Mouse (Mus musculus) liver, embryonic 14.5 days (tissue): ENCODE measurements at regions not wholly inside any gene's neighbourhood (a gene's known extent, or its start where the extent isn't known, plus 50 kb on each side); places are given as distances from the start of the nearest gene placed in this dataset.

Experiments used
- ATAC-seq: fragments of 200-750 bp; cut with Nextera tagmentation; 2 replicates; pipeline ENCODE4 v1.8.0; 2017; ENCODE audit warnings: moderate number of reproducible peaks, mild to moderate bottlenecking, moderate library complexity; ENCODE audit not compliant: insufficient read depth
- DNase-seq, 3 experiments: peaks; one replicate each; pipeline ENCODE4 v3.0.0-alpha.2; 2012 to 2013; ENCODE audit warnings: low read depth in 3 of 3, low spot score in 3 of 3
- H3K27ac ChIP-seq: fragments of 300-500 bp; sonication (generic); 2 replicates; pipeline ENCODE4 v1.5.1; 2014; ENCODE audit warnings: moderate library complexity, mild to moderate bottlenecking, control low read depth, inconsistent platforms
- H3K27me3 ChIP-seq: fragments of 300-500 bp; sonication (generic); 2 replicates; pipeline ENCODE4 v1.6.1; 2014; ENCODE audit warnings: mild to moderate bottlenecking, low read length, moderate library complexity; ENCODE audit not compliant: control insufficient read depth, insufficient read depth
- H3K36me3 ChIP-seq: fragments of 300-500 bp; sonication (generic); replicated peaks from 2 replicates; pipeline ENCODE4 v1.6.1; 2014; ENCODE audit warnings: low read depth; ENCODE audit not compliant: control insufficient read depth, insufficient read depth
- H3K4me1 ChIP-seq, 2 experiments: fragments of 200-500 bp in 1 of 2; fragments of 300-500 bp in 1 of 2; sonication (generic) in 1 of 2; replicated peaks; 2 replicates each; pipeline ENCODE4 v1.6.1; 2012 to 2014; ENCODE audit warnings: antibody characterized with exemption in 1 of 2, inconsistent platforms in 1 of 2, low read length in 1 of 2; ENCODE audit not compliant: control insufficient read depth in 2 of 2, insufficient read depth in 2 of 2
- H3K4me2 ChIP-seq: fragments of 300-500 bp; sonication (generic); 2 replicates; pipeline ENCODE4 v1.6.1; 2014; ENCODE audit warnings: low read depth, mild to moderate bottlenecking, control low read depth, moderate library complexity
- H3K4me3 ChIP-seq, 2 experiments: fragments of 200-500 bp in 1 of 2; fragments of 300-500 bp in 1 of 2; sonication (generic) in 1 of 2; 2 replicates each; pipeline ENCODE4 v1.5.1; 2012 to 2014; ENCODE audit warnings: low read depth in 2 of 2, low read length in 2 of 2, mild to moderate bottlenecking in 2 of 2, control low read depth in 1 of 2, inconsistent platforms in 1 of 2, moderate library complexity in 1 of 2; ENCODE audit not compliant: insufficient read depth in 1 of 2
- H3K9ac ChIP-seq: fragments of 300-500 bp; sonication (generic); replicated peaks from 2 replicates; pipeline ENCODE4 v1.6.1; 2014; ENCODE audit warnings: mild to moderate bottlenecking, control low read depth, moderate library complexity
- H3K9me3 ChIP-seq: fragments of 300-500 bp; sonication (generic); 2 replicates; pipeline ENCODE4 v1.6.1; 2016; ENCODE audit warnings: low read length, mixed read lengths; ENCODE audit not compliant: control insufficient read depth
- CTCF ChIP-seq: IDR thresholded peaks from 2 replicates; pipeline ENCODE4 v1.5.1; 2016; ENCODE audit warnings: antibody characterized with exemption, low read depth, control low read depth
- EP300 ChIP-seq: IDR thresholded peaks from 2 replicates; pipeline ENCODE4 v1.6.1; 2016; ENCODE audit warnings: antibody characterized with exemption, low read depth
- WGBS: fragments of 180-500 bp; shearing (Covaris S2); extraction: QIAGEN DNeasy Blood & Tissue Kit; methylation state at CpG from one replicate; pipeline ENCODE4 v1.1.7; 2014; ENCODE audit not compliant: insufficient replicate concordance; 5-methylcytosine and 5-hydroxymethylcytosine counted together

DNA sequence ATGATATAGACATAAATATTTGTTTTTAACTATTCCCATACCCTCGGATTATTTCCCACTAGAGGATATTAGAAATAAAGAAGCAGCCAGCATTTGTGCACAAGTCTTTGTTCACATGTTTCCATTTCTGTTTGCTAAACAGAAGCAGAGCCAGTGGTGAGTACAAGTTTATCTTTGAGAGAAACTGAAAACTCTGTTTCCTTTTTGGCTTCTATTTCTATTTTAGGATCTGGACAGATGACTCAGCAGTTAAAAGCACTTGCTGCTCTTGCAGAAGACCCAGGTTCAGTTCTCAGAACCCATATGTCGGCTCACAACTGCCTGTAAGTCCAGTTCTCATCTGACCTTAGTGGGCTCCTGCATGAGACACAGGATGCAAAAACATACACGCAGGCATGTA is 141.0 kb downstream of the Tmem17 start:
- Histone ChIP-seq H3K4me3 (no peak overlapping the region), H3K27me3 (no peaks in the 10 kb centered on the region), H3K9ac (no peak overlapping the region), H3K36me3 (no peaks in the 10 kb centered on the region), H3K9me3 (no peaks in the 10 kb centered on the region), H3K27ac (no peak overlapping the region), H3K4me2 (no peak overlapping the region), H3K4me1 (peaks cover 0 to 4% of the 10 kb centered on the region in 2 experiments; a peak in 2 of 4 replicates)
- WGBS, result 21% methylated on average over 3 of the region's 3 CpGs
- DNase-seq (no peak), ATAC-seq (no peak)
- TF ChIP-seq CTCF, result no peak
- TF ChIP-seq EP300, result no peak

DNA sequence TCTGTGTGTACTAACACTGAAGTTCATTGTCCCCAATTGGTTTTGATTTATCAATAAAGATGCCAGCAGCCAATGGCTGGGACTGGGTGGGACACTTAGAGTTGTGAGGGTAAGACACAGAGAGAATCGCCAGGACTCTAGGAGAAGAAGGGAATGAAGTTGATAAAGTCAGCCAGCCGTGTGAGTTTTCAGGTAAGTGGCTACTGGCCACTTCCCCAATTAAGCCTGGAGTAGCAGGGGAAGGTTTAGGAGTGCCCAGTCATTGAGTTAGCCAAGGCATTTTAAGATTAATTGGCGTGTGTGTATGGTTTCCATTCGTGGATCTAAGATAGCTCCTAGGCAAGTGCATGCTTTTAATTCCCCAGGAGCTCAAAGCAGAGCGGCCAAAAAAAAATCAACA is 141.5 kb downstream of the Tmem17 start:
- no peak for TF ChIP-seq CTCF
- no peak for TF ChIP-seq EP300
- Histone ChIP-seq H3K27me3 (no peaks in the 10 kb centered on the region), H3K4me3 (no peak overlapping the region), H3K9ac (no peak overlapping the region), H3K27ac (no peak overlapping the region), H3K9me3 (no peaks in the 10 kb centered on the region), H3K36me3 (no peaks in the 10 kb centered on the region), H3K4me1 (peaks cover 0 to 4% of the 10 kb centered on the region in 2 experiments; a peak in 2 of 4 replicates), H3K4me2 (no peak overlapping the region)
- WGBS, result 30% methylated on average over 5 of the region's 5 CpGs
- no peak for DNase-seq
- no peak for ATAC-seq

GRCm38 (mm10) chr11:22657635-22658034 is 145.7 kb downstream of the Tmem17 start:
- ATAC-seq, result no peak
- Histone ChIP-seq H3K9ac (no peak overlapping the region), H3K4me1 (peaks cover 0 to 3% of the 10 kb centered on the region in 2 experiments; a peak in 2 of 4 replicates), H3K4me2 (no peak overlapping the region), H3K4me3 (no peak overlapping the region), H3K9me3 (no peaks in the 10 kb centered on the region), H3K27ac (no peak overlapping the region), H3K36me3 (no peaks in the 10 kb centered on the region), H3K27me3 (no peaks in the 10 kb centered on the region)
- 0% methylated on average over 1 of the region's 1 CpGs for WGBS
- TF ChIP-seq CTCF (no peak), EP300 (no peak)
- no peak for DNase-seq

DNA sequence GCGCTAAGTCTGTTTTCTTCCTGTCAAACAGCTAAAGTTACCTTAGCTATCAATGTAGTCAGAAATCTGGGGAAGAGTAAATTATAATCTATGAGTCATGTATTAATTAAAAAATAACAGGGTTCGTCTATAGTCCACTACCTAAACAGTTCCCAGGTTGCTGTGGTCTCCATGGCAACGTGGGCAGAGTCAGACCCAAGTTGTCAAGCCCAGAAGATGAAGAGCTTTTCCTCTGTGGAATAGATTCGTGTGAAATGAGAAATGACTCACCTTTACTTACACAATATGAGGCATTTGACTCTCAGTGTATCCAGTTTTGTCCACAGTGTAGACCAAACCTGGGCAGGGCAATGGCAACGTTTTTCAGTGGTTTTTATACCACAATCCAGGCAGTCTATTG is 149.2 kb downstream of the Tmem17 start:
- no peak for ATAC-seq
- Histone ChIP-seq H3K27me3 (no peaks in the 10 kb centered on the region), H3K27ac (no peak overlapping the region), H3K4me3 (no peak overlapping the region), H3K9ac (no peak overlapping the region), H3K9me3 (no peaks in the 10 kb centered on the region), H3K4me1 (no peaks in the 10 kb centered on the region), H3K36me3 (no peaks in the 10 kb centered on the region), H3K4me2 (no peak overlapping the region)
- no peak for TF ChIP-seq EP300
- TF ChIP-seq CTCF, result no peak
- DNase-seq, result no peak
- 32% methylated on average over 5 of the region's 5 CpGs for WGBS

- Histone ChIP-seq H3K27ac (no peak overlapping the region), H3K9ac (no peak overlapping the region), H3K27me3 (no peaks in the 10 kb centered on the region), H3K9me3 (no peaks in the 10 kb centered on the region), H3K4me2 (no peak overlapping the region), H3K4me3 (no peak overlapping the region), H3K4me1 (no peaks in the 10 kb centered on the region), H3K36me3 (no peaks in the 10 kb centered on the region)
- TF ChIP-seq EP300, result no peak
- 37% methylated on average over 10 of the region's 12 CpGs for WGBS
- DNase-seq (no peak), ATAC-seq (no peak)
These were observed 150.0 kb downstream of the Tmem17 start for GRCm38 (mm10) chr11:22661713-22662551.
